Mouse (Mus musculus) bone marrow, adult 2 months (tissue): Measurements from ENCODE around the gene Rab10.

Source experiments
- CTCF ChIP-seq: fragments of 200-500 bp; IDR thresholded peaks from 2 replicates; pipeline ENCODE4 v1.5.1; 2011; ENCODE audit warnings: low read length, control low read depth; ENCODE audit not compliant: control insufficient read depth, insufficient read depth
- POLR2A ChIP-seq: fragments of 200-500 bp; IDR thresholded peaks from 2 replicates; pipeline ENCODE4 v1.6.1; 2011; ENCODE audit warnings: low read depth, mild to moderate bottlenecking, control low read depth, low read length, borderline replicate concordance; ENCODE audit not compliant: control insufficient read depth

GRCm38 (mm10) chr12:3285919-3286318 lies 23.9 kb downstream of the Rab10 start:
- TF ChIP-seq CTCF (no peak), POLR2A (no peak)
